Mouse (Mus musculus): Measurements from ENCODE around the gene Gpatch2. TPM values are rescaled to one million over a fixed set of nuclear protein-coding genes. Genes with fewer than 3 reads are reported as not detected.

Gene Gpatch2
- total RNA-seq, 2 experiments from 2014 or later, result 20.8 to 21.5 TPM

DNA sequence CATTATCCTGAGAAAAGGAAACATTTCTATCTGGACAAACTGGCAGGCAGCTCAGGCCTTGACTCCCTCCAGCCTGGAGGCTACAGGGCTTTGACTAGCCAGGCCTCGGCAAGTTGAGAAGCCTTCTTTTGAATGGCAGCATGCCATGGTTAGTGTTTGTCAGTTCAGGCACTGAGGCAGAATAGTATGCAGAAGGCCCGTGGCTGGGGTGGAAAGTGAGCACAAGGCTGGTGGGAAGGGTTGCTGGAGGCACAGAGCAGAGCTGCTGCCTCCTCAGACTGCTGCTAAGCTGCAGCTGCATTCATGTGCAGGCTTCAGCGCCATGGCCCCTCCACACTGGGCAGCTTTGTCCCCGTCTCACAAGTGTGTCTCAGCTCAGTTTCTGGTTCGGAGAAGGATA lies 85.3 kb downstream of the Gpatch2 start:
- peak in 1 of 2 experiments; percentile 15 for DNase-seq (ENCODE audit: low spot score in 2 of 2)

DNA sequence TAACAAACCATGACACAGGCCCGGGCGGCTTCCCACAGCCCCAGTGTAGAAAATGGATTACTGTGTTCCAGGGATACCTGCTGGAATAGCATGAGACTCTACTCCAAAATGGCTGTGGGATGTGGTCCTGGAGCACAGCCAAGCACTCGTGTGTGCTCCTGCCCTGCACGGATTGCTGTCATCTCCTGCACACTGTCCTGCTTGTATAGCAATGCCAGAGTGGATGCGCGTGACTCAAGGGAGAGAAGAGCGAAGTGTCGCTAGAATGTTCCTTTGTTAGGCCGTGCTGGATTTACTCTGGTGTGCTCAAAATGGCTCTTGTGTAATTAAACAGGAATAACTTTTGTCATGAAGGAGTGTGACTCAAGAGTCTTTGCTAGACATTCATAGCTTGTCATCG lies 87.9 kb downstream of the Gpatch2 start:
- DNase-seq (ENCODE audit: low spot score in 2 of 2), result no peak

DNA sequence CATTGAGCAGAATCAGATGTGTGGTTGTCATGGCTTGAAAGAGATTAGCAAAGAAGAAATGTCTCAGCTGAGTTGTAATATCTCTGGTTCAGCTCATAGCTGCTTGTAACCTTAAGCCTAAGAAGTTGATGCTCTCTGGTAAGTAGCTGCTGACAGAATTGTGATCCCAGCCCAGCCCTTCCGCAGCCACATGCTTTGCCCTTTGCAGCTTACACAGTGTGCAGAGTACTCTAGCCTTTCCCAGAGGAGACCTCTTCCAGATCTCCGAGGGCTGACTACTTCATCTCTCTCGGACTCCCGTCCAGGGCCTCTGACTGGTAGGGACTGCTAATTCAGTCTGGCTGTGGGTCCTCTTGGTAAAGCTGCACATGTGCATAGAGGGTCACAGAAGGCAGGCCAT lies 92.0 kb downstream of the Gpatch2 start:
- no peak for DNase-seq (ENCODE audit: low spot score in 2 of 2)

GRCm38 (mm10) chr1:187308523-187308922 lies 93.2 kb downstream of the Gpatch2 start:
- no peak for DNase-seq (ENCODE audit: low spot score in 2 of 2)

- no peak for DNase-seq (ENCODE audit: low spot score in 2 of 2)
These were observed 95.8 kb downstream of the Gpatch2 start for GRCm38 (mm10) chr1:187311122-187311521.

DNA sequence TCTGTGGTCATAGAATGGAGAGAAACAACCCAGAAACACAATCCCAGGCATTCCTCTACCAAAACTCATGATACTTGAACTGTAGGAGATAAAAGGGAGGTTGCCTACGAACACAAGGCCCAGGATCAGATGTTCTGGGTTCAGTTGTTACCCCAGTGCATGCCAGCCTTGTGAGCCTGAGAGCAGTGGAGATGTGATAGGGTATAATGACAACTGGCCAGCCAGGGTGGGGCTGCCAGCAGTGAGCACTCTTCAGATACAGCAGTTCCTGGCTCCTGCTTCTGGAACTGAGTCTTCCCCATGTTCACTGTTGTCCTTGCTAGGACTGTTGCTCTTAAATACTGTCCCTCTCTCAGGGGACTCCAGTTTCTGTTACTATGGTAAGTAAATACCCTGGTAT lies 98.0 kb downstream of the Gpatch2 start:
- DNase-seq (ENCODE audit: low spot score in 2 of 2), result no peak

- no peak for DNase-seq (ENCODE audit: low spot score in 2 of 2)
These were observed 98.5 kb downstream of the Gpatch2 start for GRCm38 (mm10) chr1:187313763-187314162.

DNA sequence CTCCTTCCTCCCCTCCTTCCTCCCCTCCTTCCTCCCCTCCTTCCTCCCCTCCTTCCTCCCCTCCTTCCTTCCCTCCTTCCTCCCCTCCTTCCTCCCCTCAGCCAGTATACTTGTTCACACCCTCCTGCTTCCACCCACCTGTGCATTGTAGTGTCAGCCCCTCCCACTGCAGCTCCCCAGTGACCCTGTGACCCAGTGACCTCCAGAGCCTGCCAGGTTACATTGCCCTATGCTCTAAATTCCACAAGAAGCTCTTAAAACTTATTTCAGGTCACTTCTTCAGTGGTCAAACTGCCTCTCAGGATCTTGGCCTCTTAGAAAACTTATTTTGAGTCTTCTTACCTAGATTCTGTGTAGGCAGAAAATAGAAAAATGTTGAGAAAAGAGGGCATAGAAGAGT lies 99.2 kb downstream of the Gpatch2 start:
- no peak for DNase-seq (ENCODE audit: low spot score in 2 of 2)

DNA sequence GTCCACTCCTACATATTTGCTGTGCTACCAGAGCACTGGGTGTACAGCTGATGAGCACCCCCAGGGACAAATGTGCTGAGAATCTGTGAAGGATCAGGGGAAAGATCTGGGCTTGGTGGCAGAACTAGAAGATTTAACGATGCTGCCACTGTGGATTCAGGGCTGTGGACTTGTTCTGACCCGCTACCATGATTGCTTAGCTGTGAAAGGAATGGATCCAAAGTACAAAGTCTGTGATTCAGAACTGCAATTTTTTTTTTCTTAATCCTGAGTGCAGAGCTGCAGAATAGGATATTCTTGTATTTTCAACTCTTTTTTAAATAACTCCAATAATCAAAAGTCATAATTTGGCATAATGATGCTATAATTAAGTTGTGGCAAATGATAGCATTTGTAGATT lies 100.5 kb downstream of the Gpatch2 start:
- DNase-seq (ENCODE audit: low spot score in 2 of 2), result no peak

GRCm38 (mm10) chr1:187316555-187316954 lies 101.2 kb downstream of the Gpatch2 start:
- DNase-seq (ENCODE audit: low spot score in 2 of 2), result no peak

DNA sequence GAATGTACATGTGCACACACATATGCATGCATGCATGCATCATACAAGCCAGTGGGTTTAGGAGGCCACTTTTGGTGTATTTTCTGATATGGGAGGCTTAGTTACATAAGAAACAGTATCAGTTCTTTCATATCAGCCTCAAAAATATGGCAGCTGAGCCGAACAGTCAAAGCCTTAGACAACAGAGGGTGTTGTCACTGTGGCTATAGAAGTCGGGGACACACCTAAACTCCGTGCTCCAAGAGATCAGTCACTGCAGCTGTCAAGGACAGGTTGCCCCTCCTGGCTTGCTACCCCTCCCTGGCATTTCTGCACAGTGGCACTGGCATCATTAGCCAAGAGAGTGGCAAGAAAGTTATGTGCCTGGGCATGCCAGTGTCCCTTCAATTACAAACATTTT lies 106.5 kb downstream of the Gpatch2 start:
- DNase-seq (ENCODE audit: low spot score in 2 of 2), result no peak

DNA sequence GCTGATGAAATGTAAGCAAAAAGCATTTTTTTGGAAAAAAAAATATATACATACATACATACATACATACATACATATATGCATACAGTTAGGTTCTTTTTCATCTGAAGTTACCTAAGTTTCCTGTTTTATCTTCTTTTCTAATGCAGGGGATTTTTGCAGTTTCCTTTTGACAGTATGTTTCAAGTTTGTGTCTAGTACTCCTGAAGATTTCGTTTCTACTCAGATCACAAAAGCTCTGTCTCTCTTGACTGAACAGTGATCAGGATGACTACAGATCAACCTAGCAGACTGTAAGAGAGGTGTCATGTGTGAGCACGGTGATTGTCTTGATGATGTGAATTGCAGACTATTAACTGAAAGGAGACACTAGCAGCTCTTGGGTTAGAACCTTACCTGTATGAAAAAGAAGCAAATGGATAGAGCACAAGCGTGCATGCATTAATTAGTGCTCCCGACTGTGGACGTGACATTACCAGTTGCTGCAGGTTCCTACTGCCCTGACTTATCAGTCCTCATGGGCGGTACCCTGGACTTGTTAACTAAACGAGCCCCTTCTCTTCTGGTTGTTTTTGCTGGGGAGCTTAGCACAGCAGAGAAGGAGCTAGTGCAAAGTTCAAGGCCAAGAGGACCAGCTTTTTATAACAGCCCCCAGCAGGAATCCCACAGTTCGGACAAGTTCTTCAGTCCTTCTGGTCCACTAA lies 107.3 kb downstream of the Gpatch2 start:
- DNase-seq (ENCODE audit: low spot score in 2 of 2), result no peak

DNA sequence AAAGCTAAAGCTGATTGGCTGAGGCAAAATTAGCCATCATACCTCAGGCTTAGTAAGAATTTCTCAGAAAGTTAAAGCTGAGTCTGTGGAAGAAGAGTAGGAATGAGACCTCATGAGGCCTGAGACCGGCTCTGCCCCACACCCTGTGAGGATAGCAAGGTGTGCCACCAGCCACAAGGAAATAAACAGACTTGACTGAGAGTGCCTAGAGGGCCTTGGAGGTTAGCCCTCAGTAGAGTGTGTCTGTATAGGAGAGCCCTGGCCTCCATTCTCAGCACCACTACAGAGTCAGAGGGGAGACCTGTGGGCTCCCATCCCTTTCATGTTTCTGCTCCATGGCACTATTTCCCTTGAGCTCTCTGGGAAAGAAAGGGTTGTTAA lies 107.9 kb downstream of the Gpatch2 start:
- DNase-seq (ENCODE audit: low spot score in 2 of 2), result no peak

- DNase-seq (ENCODE audit: low spot score in 2 of 2), result no peak
These were observed 127.2 kb downstream of the Gpatch2 start for GRCm38 (mm10) chr1:187342551-187342950.

DNA sequence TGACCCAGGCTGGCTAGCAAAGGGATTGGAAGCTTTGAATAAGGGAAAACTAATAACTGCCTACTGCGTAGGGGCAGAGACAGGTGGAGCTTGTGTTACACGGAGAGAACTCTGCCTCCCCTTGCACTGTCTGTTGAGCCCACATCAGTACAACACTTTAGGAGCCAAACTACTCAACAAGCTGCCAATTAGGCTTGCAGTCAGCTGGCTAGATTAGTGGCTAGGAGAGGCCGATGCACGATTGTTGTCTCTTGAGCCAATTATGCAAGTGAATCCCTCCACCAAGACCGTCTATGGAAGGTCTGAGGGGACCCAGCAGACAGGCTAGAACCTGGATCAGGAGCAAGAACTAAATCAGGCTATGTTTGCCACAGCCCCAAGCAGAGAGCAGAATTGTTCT lies 129.8 kb downstream of the Gpatch2 start:
- no peak for DNase-seq (ENCODE audit: low spot score in 2 of 2)

DNA sequence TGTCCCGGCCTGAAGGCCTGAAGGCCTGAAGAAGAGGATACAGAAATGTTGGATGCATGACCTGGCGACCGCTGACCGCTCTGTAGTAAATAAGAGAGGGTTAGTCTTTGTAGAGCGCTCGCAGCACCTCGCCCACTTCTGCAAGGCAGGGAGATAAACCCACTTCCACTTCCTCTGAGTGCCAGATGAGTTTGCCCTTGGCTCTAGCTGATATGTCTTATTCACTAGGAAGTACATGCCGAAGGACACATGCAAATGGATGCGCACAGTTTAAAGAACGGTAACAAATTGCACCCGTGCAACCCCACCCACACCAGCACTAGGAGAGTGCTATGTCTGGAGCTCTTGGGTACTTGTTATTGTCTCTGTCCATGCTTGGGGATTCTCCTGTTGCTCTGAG lies 131.6 kb downstream of the Gpatch2 start:
- no peak for DNase-seq (ENCODE audit: low spot score in 2 of 2)

DNA sequence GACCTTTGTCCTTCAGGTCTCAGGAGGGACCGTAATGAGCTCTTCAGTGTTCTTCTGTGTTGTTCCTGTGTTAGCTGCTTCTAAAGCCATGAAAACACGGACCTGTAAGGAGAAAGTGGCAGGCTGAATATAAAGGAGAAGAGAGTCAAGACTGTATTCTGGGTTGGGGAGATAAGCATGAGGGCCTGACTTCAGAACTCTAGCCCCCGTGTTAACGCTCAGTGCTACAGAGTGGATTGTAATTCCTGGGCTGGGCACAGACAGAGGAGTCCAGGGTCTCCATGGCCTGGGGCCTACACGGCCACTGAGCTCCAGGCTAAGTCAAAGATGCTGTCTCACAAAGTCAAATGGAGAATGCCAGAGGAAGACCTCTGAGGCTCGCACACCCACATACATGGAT lies 132.3 kb downstream of the Gpatch2 start:
- no peak for DNase-seq (ENCODE audit: low spot score in 2 of 2)

DNA sequence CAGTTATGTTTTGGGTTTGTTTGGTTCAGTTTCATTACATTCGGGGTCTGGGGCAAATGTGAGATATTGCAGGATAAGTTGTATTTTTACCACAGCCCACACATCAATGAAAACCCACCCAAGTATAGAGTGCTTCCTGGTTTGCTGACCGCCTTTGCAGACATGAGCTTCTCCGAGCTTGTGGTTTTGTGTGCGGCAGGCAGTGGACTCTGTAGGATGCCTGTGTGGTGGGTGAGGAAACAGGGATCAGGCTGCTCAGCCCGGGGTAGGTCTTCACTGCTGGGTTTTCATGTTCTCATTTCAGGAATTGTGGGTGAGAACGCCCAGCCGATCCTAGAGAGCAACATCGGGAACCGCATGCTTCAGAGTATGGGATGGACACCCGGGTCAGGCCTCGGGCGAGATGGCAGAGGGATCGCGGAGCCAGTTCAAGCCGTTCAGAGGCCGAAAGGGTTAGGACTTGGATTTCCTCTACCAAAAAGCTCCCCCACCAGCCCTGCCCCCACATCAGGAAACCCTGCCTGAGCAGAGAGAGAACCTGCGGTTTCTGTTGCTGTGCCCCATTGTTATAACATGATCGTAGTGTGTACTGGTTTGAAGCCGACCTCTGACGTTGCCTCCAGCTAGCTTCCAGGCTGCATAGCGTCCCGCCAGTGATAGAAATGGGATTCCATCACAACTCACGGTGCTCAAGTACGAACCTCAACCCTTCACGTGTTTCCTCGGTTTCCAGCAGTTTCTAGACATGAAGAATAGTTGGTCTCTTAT lies 132.9 kb downstream of the Gpatch2 start:
- DNase-seq (ENCODE audit: low spot score in 2 of 2), result no peak

DNA sequence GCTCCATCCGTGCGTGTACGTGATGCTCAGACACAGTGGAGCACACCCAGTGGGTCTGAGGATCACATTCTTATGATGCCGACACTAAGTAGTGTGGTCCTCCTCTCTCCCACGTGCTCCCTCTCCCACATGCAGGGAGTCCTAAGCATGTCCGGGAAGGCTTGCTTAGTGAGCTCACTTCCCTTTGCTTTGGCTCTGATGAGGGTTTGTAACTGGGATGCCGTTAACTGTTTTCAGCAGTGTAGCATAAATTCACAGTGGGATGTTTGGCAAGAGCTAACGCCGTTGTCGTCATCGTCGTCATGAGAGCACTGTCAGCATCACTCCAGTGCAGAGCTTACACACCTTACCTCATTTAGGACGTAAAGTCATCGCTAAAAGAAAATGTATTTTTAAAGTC lies 133.6 kb downstream of the Gpatch2 start:
- no peak for DNase-seq (ENCODE audit: low spot score in 2 of 2)

GRCm38 (mm10) chr1:187356169-187356568 lies 140.9 kb downstream of the Gpatch2 start:
- DNase-seq (ENCODE audit: low spot score in 2 of 2), result no peak

DNA sequence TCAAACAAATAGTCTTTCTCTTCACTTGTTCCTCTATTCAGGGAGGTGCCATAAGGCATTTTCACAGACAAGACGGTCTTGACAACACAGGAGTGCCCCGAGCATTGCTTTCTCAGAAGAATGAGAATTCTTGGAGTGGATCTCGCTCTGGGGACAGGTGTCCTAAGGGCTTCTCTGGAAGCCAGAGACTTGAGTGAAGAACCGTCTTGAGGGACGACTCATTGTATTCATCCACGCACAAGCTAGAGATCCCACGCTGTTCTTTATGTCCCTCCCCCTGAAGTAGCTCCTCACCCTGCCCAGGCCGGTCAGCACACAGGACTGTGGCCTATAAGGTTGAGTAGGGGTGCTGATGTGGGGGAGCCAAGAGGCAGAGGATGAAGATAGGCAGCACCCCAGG lies 141.6 kb downstream of the Gpatch2 start:
- DNase-seq (ENCODE audit: low spot score in 2 of 2), result no peak

GRCm38 (mm10) chr1:187360240-187360639 lies 144.9 kb downstream of the Gpatch2 start:
- DNase-seq (ENCODE audit: low spot score in 2 of 2), result no peak

DNA sequence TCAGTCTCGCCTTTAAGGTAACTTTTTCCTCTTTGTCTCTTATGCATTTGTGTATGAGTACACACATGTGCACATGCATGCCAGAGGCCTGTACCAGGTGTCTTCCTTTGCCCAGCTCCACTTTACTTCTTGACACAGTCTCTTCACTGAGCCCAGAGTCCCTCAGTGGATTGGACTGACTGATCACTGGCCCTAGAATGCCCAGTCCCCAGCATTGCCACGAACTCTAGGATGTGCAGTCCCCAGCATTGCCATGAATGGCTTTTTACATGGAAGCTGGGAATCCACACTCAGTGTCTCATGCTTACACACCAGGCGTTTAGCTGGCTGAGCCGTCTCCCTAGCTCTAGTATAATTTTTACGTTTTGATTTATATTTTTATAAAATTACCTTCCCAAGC lies 147.2 kb downstream of the Gpatch2 start:
- DNase-seq (ENCODE audit: low spot score in 2 of 2), result no peak
